Mouse (Mus musculus): ENCODE results near the gene Pitpnm2. TPM values are rescaled to one million over a fixed set of nuclear protein-coding genes. Genes with fewer than 3 reads are reported as not detected.

Gene Pitpnm2
- polyA plus RNA-seq, 1 experiment = 0.66 TPM

DNA sequence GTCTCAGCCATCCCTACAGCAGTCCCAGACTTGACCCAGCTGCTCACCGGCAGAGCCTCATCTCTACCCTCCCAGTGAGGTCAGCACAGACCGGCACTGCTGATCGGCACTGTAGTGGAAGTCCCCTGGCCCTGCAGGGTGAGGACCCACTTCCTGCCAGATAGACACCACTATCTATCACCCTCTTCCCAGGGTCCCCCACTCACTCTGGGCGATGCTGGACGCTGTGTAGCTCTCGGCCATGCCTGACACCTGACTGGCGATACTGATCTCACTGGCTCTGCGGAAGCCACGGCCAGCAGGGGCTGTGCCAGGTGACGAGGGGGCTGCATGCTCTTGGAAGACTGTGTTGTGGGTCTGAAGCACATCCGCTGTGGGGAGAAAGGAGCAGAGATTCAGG lies 124.5 kb downstream of the Pitpnm2 start:
- no peaks in the 10 kb centered on the region for H3K4me1 ChIP-seq (ENCODE audit: control insufficient read depth, insufficient read depth, low read length)
- H3K4me3 ChIP-seq (ENCODE audit: insufficient read depth, low read length) = no peak overlapping the region
- no peak overlapping the region for H3K27ac ChIP-seq (ENCODE audit: insufficient read depth, low read depth, low read length)
- TF ChIP-seq POLR2A (IDR thresholded peaks at IDR 0.05; ENCODE audit: borderline replicate concordance, low read depth, low read length) (no peak), CTCF (IDR thresholded peaks at IDR 0.05; ENCODE audit: low read depth, low read length) (no peak)

DNA sequence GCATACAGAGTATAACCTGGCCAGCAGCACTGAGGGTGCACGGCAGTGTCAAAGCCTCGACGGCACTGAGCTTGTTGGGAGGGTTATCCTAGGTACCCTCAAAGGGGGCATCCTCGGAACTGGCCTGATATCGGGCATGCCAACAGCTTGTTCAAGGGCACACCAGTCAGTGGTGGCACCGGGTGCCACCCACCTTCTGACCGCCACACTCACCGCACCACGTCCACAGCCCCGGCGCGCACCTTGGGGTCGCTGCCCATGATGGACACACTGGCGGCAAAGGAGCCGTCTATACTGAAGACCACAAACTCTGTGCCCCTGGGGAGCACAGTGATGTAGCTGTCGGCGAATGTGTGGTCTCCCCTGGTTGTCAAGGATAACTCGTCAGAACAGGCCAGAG lies 127.2 kb downstream of the Pitpnm2 start:
- Histone ChIP-seq H3K4me3 (ENCODE audit: insufficient read depth, low read length) (no peak overlapping the region), H3K4me1 (ENCODE audit: control insufficient read depth, insufficient read depth, low read length) (peaks cover 7% of the 10 kb centered on the region; the same call in 1 of the 2 replicates), H3K27ac (ENCODE audit: insufficient read depth, low read depth, low read length) (no peak overlapping the region)
- no peak for TF ChIP-seq POLR2A (IDR thresholded peaks at IDR 0.05; ENCODE audit: borderline replicate concordance, low read depth, low read length)
- TF ChIP-seq CTCF (IDR thresholded peaks at IDR 0.05; ENCODE audit: low read depth, low read length) = no peak

DNA sequence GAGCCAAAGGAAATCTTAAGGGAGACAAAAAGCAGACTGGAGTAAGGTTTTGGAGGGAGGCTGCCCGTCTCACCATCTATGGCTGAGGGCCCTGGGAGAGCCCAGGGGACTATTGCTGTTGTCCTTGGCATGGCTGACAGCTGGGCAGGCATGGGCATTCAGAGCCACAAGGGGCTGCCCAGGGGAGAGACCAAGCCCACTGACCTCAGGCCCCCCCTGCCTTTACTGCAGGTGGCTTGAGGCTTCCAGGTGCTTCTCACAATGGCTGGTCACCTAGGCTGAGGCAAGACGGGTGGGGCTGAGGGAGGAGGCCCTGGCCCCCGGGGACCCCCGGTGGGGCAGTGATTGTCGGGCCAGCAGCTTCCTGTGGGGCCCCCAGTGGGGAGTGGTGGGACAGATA lies 130.4 kb downstream of the Pitpnm2 start:
- TF ChIP-seq CTCF (IDR thresholded peaks at IDR 0.05; ENCODE audit: low read depth, low read length) = no peak
- TF ChIP-seq POLR2A (IDR thresholded peaks at IDR 0.05; ENCODE audit: borderline replicate concordance, low read depth, low read length) = no peak
- peaks cover 13% of the 10 kb centered on the region; the same call in 1 of the 2 replicates for H3K4me1 ChIP-seq (ENCODE audit: control insufficient read depth, insufficient read depth, low read length)
- no peak overlapping the region for H3K4me3 ChIP-seq (ENCODE audit: insufficient read depth, low read length)
- H3K27ac ChIP-seq (ENCODE audit: insufficient read depth, low read depth, low read length) = no peak overlapping the region

DNA sequence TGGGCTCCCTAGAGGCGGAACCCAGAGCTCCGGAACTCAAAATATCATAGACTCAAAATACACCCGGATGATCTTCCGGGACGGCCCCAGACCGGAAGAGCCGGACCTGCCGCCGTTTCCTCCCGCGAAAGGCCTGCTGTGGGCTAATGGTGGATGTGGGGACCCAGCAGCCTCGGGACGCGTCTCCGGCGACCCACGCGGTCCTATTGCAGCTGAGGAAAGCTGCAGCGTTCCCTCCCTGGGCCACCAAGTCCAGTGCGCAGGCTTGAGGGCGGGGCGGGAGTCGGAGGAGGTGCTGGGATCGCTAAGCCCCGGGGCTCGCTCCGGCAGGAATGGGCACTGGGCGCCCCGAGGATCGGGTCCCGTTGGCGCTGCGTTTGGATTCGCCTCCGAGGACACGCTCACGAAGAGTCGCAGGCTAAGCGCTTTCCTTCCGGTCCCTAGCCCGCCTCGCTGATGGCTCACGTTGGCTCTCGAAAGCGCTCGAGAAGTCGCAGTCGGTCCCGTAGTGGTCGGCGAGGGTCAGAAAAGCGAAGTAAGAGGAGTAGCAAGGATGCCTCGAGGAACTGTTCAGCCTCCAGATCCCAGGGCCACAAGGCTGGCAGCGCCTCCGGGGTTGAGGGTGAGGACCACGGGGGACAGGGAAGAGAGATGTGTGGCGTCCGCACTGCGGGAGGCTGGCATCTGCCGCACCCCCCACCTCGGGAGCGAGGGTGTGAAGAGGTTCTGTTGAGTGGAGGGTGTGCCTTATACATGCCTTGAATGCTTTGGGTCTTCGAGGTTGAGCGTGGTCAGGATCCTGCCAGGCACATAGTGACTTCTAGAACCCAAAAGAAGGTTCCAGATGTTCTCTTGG lies 133.3 kb downstream of the Pitpnm2 start, which contains the start of gene Arl6ip4:
TSS of gene Arl6ip4 (plus strand) at position 100 of the 856 bp plus-strand sequence.
- H3K4me3 ChIP-seq (ENCODE audit: insufficient read depth, low read length) = peak within 1 kb of the TSS; percentile 98
- H3K27ac ChIP-seq (ENCODE audit: insufficient read depth, low read depth, low read length) = peak within 1 kb of the TSS; percentile 85
- peaks cover 13% of the 10 kb centered on the region; the same call in 1 of the 2 replicates for H3K4me1 ChIP-seq (ENCODE audit: control insufficient read depth, insufficient read depth, low read length)

DNA sequence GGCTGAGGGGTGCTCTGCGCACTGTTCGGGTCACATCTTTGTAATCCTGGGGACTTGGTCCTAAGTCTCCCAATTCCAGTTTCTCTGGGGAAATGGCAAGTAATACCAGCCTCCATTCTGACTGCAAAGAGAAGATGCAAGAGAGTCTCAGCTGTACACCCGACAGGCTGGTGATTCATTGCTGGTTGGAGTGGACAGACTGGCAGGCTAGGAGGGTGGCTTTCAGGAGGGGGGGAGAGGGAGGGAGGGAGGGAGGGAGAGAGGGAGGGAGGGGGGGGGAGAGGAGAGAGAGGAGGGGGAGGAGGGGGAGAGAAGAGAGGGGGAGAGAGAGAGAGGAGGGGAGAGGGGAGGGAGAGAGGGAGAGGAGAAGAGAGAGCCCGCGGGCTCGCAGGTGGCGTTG lies 134.0 kb downstream of the Pitpnm2 start:
- Histone ChIP-seq H3K4me3 (ENCODE audit: insufficient read depth, low read length) (peak overlapping the region; percentile 98), H3K27ac (ENCODE audit: insufficient read depth, low read depth, low read length) (no peak overlapping the region), H3K4me1 (ENCODE audit: control insufficient read depth, insufficient read depth, low read length) (peaks cover 13% of the 10 kb centered on the region; the same call in 1 of the 2 replicates)
- TF ChIP-seq CTCF (IDR thresholded peaks at IDR 0.05; ENCODE audit: low read depth, low read length) (no peak), POLR2A (IDR thresholded peaks at IDR 0.05; ENCODE audit: borderline replicate concordance, low read depth, low read length) (no peak)

More for the DNA sequence above, 133.3 kb downstream of the Pitpnm2 start, which contains the start of gene Arl6ip4:
- TF ChIP-seq POLR2A (IDR thresholded peaks at IDR 0.05; ENCODE audit: borderline replicate concordance, low read depth, low read length) = no peak

DNA sequence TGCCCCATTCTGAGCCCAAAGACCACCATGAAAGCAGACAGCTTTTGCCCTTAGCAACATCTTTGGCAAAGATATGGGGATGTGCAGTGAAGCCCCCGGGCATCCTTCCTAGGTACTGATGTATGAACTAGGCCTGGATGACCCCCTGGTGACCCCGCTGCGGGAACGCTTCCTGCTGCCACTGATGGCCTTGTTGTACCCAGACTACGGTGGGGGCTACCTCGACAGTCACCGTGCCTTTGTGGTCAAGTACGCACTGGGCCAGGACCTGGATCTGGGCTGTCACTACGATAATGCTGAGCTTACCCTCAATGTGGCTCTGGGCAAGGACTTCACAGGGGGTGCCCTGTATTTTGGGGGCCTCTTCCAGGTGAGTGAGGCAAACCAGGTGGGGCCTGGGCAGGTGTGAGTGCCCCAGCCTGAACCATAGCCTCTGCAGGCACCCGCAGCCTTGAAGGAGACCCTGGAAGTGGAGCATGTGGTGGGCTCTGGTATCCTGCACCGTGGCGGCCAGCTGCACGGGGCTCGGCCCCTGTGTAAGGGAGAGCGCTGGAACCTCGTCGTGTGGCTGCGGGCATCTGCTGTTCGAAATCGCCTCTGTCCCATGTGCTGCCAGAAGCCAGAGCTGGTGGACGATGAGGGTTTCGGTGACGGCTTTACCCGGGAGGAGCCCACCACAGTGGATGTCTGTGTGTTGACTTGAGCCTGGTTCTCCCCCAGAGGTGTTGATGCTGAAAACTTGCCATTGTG lies 135.1 kb downstream of the Pitpnm2 start:
- TF ChIP-seq CTCF (IDR thresholded peaks at IDR 0.05; ENCODE audit: low read depth, low read length) (no peak), POLR2A (IDR thresholded peaks at IDR 0.05; ENCODE audit: borderline replicate concordance, low read depth, low read length) (no peak)
- no peak overlapping the region for H3K4me3 ChIP-seq (ENCODE audit: insufficient read depth, low read length)
- H3K4me1 ChIP-seq (ENCODE audit: control insufficient read depth, insufficient read depth, low read length) = peaks cover 13% of the 10 kb centered on the region; the same call in 1 of the 2 replicates
- H3K27ac ChIP-seq (ENCODE audit: insufficient read depth, low read depth, low read length) = no peak overlapping the region

DNA sequence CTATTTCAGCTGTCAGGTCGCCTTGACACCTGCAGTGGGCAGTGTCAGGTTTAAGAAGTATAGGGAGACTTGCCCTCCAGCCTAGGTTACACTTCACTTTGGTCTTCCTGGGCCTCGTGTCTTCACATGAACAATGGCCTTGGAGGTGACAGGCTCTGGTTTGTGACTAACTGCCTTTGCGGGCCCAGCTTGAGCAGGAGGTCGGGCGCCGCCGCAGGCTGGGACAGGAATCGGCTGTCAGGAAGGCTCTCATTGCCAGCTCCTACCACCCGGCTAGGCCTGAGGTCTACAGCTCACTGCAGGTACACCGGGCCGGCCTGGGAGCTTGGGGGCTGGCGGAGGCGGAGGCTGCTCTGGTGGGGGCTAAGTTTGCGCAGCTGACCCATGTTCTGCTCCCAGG lies 136.5 kb downstream of the Pitpnm2 start:
- Histone ChIP-seq H3K4me1 (ENCODE audit: control insufficient read depth, insufficient read depth, low read length) (peaks cover 11% of the 10 kb centered on the region; the same call in 1 of the 2 replicates), H3K27ac (ENCODE audit: insufficient read depth, low read depth, low read length) (peak overlapping the region; percentile 20; the same call in 1 of the 2 replicates), H3K4me3 (ENCODE audit: insufficient read depth, low read length) (peak overlapping the region; percentile 100)
- TF ChIP-seq POLR2A (IDR thresholded peaks at IDR 0.05; ENCODE audit: borderline replicate concordance, low read depth, low read length) (no peak), CTCF (IDR thresholded peaks at IDR 0.05; ENCODE audit: low read depth, low read length) (no peak; the same call in 1 of the 2 replicates)

DNA sequence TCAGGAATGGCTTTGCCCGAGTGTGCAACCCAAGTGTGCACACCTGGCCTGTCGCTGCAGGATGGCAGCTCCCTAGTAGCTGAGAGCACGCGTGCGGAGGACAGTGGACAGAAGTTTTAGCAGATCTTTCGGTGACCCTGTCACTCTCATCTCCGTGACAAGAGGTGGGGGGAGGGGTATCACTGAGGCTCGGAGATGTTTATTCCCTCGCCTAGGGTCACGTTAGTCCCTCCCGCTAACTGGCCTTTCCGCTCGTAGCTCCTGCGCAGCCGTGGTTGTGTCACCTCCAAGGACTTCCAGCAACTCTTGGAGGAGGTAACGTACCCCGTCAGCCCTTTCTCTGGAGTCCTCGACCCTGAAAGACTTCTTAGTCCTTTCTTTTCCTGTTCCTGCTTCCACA lies 137.0 kb downstream of the Pitpnm2 start:
- H3K27ac ChIP-seq (ENCODE audit: insufficient read depth, low read depth, low read length) = peak overlapping the region; percentile 52
- peaks cover 8% of the 10 kb centered on the region; the same call in 1 of the 2 replicates for H3K4me1 ChIP-seq (ENCODE audit: control insufficient read depth, insufficient read depth, low read length)
- TF ChIP-seq CTCF (IDR thresholded peaks at IDR 0.05; ENCODE audit: low read depth, low read length) (no peak), POLR2A (IDR thresholded peaks at IDR 0.05; ENCODE audit: borderline replicate concordance, low read depth, low read length) (no peak)
- H3K4me3 ChIP-seq (ENCODE audit: insufficient read depth, low read length) = peak overlapping the region; percentile 100

DNA sequence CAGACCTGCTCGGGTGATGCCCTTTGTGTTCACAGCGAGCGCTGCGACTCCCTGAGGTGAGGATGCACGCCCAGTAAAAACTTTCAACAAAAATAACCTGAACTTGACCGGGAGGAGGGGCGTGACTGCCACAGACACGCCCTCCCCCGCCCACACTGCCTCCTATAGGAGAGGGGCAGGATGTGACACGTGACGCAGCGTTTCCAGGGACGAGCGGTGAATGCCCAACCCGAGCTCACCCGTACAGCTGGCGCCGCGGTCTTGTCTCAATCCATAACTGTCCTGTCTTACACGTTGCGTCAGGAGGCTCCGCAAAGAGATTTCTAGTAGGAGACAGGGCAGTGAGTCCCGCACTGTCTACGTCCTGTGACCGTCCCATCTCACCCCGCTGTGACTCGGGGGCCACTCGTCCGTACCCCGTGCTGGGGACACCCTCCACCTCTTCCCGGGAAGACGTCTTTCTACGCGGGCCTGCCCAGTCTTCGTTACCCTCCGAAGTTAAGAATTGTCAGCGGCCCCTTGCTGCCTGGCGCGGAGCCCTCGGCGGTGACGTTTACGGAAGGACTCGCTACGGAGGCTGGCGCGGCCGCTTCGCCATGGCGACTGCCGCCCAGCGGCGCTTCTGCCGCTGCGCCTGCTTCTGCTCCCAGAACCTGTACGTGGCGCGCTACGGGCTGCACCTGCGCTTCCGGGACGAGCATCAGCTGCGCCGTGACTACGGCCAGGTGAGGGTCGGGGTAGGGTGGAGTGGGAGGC lies 137.6 kb downstream of the Pitpnm2 start, which contains the start of gene Ogfod2:
TSS of gene Ogfod2 (plus strand) at position 556 of the 756 bp plus-strand sequence.
- H3K4me1 ChIP-seq (ENCODE audit: control insufficient read depth, insufficient read depth, low read length) = 0 out of 2 replicates have a peak, but pooled peaks cover 4% of the 10 kb centered on the region
- 0 out of 2 replicates have a peak, but pooled peaks have one; percentile 1 for TF ChIP-seq POLR2A (IDR thresholded peaks at IDR 0.05; ENCODE audit: borderline replicate concordance, low read depth, low read length)
- TF ChIP-seq CTCF (IDR thresholded peaks at IDR 0.05; ENCODE audit: low read depth, low read length) = no peak
- peak within 1 kb of the TSS; percentile 92 for H3K27ac ChIP-seq (ENCODE audit: insufficient read depth, low read depth, low read length)
- H3K4me3 ChIP-seq (ENCODE audit: insufficient read depth, low read length) = peak within 1 kb of the TSS; percentile 100
